Mouse (Mus musculus): Measurements from ENCODE around the gene Zfp654. TPM values are rescaled to one million over a fixed set of nuclear protein-coding genes. Genes with fewer than 3 reads are reported as not detected.
A peak's percentile ranks its signal among the peaks of the same experiment; 100 is the strongest.

The Zfp654 gene
- total RNA-seq, 2 experiments from 2014 or later = 10.5 to 11.4 TPM

- intact Hi-C loops (cut with DNase I) = no loop called here
- no peak for TF ChIP-seq CTCF (IDR thresholded peaks at IDR 0.05)
- no peak overlapping the region for H3K4me3 ChIP-seq
- no peak for DNase-seq
- H3K27ac ChIP-seq = no peak overlapping the region
These were observed 51.1 kb downstream of the Zfp654 start for GRCm38 (mm10) chr16:64800393-64800792.

GRCm38 (mm10) chr16:64794802-64795201, 56.6 kb downstream of the Zfp654 start:
- DNase-seq = no peak
- Histone ChIP-seq H3K27ac (no peak overlapping the region), H3K4me3 (no peak overlapping the region)
- TF ChIP-seq CTCF (IDR thresholded peaks at IDR 0.05) = no peak
- intact Hi-C loops (cut with DNase I) = no loop called here

GRCm38 (mm10) chr16:64789706-64790105, 61.7 kb downstream of the Zfp654 start:
- no peak for TF ChIP-seq CTCF (IDR thresholded peaks at IDR 0.05)
- Histone ChIP-seq H3K27ac (no peak overlapping the region), H3K4me3 (no peak overlapping the region)
- no peak for DNase-seq
- intact Hi-C loops (cut with DNase I) = no loop called here

- intact Hi-C loops (cut with DNase I) = no loop called here
- Histone ChIP-seq H3K4me3 (no peak overlapping the region), H3K27ac (no peak overlapping the region)
- no peak for TF ChIP-seq CTCF (IDR thresholded peaks at IDR 0.05)
- DNase-seq = no peak
These were observed 75.9 kb downstream of the Zfp654 start for GRCm38 (mm10) chr16:64775516-64775915.

- H3K27ac ChIP-seq = peak overlapping the region; percentile 94
- intact Hi-C loops (cut with DNase I) = no loop called here
- TF ChIP-seq CTCF (IDR thresholded peaks at IDR 0.05) = no peak
- H3K4me3 ChIP-seq = peak overlapping the region; percentile 94
- no peak for DNase-seq
These were observed 80.0 kb downstream of the Zfp654 start for GRCm38 (mm10) chr16:64771431-64771818.

GRCm38 (mm10) chr16:64770521-64771430, 80.7 kb downstream of the Zfp654 start, which contains the start of gene 4930453N24Rik:
TSS of gene 4930453N24Rik (minus strand) at chr16:64771161.
- peak within 1 kb of the TSS; percentile 94 for H3K27ac ChIP-seq
- DNase-seq = peak; percentile 93
- H3K4me3 ChIP-seq = peak within 1 kb of the TSS; percentile 94
- intact Hi-C loops (cut with DNase I) = loop anchor here (1.0 kb wide), 1 partner anchor 81 kb away; the partner anchor contains the start of genes Cggbp1 and Zfp654
- TF ChIP-seq CTCF (IDR thresholded peaks at IDR 0.05) = no peak

- TF ChIP-seq CTCF (IDR thresholded peaks at IDR 0.05) = no peak
- no peak overlapping the region for H3K27ac ChIP-seq
- intact Hi-C loops (cut with DNase I) = no loop called here
- no peak overlapping the region for H3K4me3 ChIP-seq
- DNase-seq = no peak
These were observed 84.7 kb downstream of the Zfp654 start for GRCm38 (mm10) chr16:64766696-64767300.

- no peak overlapping the region for H3K27ac ChIP-seq
These were observed 92.2 kb downstream of the Zfp654 start for GRCm38 (mm10) chr16:64759245-64759626.

GRCm38 (mm10) chr16:64758561-64759244, 92.7 kb downstream of the Zfp654 start:
- no peak for DNase-seq
- Histone ChIP-seq H3K27ac (no peak overlapping the region), H3K4me3 (no peak overlapping the region)
- intact Hi-C loops (cut with DNase I) = no loop called here
- no peak for TF ChIP-seq CTCF (IDR thresholded peaks at IDR 0.05)

More at GRCm38 (mm10) chr16:64759245-64759626, 92.2 kb downstream of the Zfp654 start:
- no peak for DNase-seq
- intact Hi-C loops (cut with DNase I) = no loop called here
- no peak overlapping the region for H3K4me3 ChIP-seq
- no peak for TF ChIP-seq CTCF (IDR thresholded peaks at IDR 0.05)

GRCm38 (mm10) chr16:64757666-64758400, 93.6 kb downstream of the Zfp654 start:
- TF ChIP-seq CTCF (IDR thresholded peaks at IDR 0.05) = no peak
- intact Hi-C loops (cut with DNase I) = no loop called here
- Histone ChIP-seq H3K4me3 (no peak overlapping the region), H3K27ac (no peak overlapping the region)
- no peak for DNase-seq

- intact Hi-C loops (cut with DNase I) = no loop called here
- H3K27ac ChIP-seq = no peak overlapping the region
- no peak overlapping the region for H3K4me3 ChIP-seq
- DNase-seq = no peak
- no peak for TF ChIP-seq CTCF (IDR thresholded peaks at IDR 0.05)
These were observed 95.1 kb downstream of the Zfp654 start for GRCm38 (mm10) chr16:64756321-64756720.

- no peak for DNase-seq
- intact Hi-C loops (cut with DNase I) = no loop called here
- peak; percentile 60 for TF ChIP-seq CTCF (IDR thresholded peaks at IDR 0.05)
- H3K27ac ChIP-seq = no peak overlapping the region
- H3K4me3 ChIP-seq = no peak overlapping the region
These were observed 96.7 kb downstream of the Zfp654 start for GRCm38 (mm10) chr16:64754743-64755139.

Measured in gastrocnemius, adult 2 months (tissue).